Mouse (Mus musculus): ENCODE results near the gene Fbxl8.

DNA sequence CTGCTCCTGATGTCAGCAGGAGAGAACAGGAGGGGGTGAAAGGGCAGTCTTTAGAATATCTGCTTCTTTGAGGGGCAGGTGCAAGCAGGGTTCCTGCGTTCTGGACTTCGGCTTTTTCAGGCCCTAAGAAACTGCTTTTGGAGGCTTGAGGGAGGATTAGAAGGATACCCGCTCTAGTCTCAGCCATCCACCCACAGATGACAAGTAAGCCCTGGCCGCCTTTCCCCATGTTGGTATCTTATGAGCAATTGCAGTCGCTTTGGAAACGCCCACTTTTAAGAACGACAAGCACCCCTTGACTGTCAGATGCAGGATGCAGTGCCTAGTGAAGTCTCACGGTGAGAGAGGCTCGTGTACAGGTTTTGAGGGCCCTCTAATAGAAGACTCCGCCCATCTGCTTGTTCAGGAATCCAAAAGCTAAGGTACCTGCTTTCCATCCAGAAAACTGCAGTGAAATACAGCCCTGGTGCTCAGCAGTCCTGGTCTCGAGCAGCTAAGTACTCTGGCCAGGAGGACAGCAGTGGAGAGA is 54.3 kb downstream of the Fbxl8 start:
- TF ChIP-seq CTCF (IDR thresholded peaks at IDR 0.05; ENCODE audit: low read depth) (no peak), EP300 (optimal IDR thresholded peaks at IDR 0.05) (no peak)
